Mouse (Mus musculus) Patski (cell line): ENCODE results near the gene Pkd2l1. TPM values are rescaled to one million over a fixed set of nuclear protein-coding genes. Genes with fewer than 3 reads are reported as not detected.

Experiments
- ATAC-seq: fragments of 100-300 bp; one replicate; pipeline ENCODE4 v1.8.0; 2021
- CTCF ChIA-PET: fragments of 350-600 bp; sonication (Branson Sonifier 250); formaldehyde crosslinking; loops from one replicate; lab custom pipeline; 2022; ENCODE audit warnings: inconsistent platforms; lab: Charles Lee
- POLR2A ChIA-PET: fragments of 350-600 bp; sonication (Branson Sonifier 250); formaldehyde crosslinking; loops from one replicate; lab custom pipeline; 2022; ENCODE audit warnings: antibody characterized with exemption, inconsistent platforms; lab: Charles Lee
- DNase-seq: peaks from one replicate; pipeline ENCODE4 v3.0.0-alpha.2; 2011; ENCODE audit warnings: low read depth, low spot score
- H3K27me3 ChIP-seq: fragments of 371-371 bp; one replicate; pipeline ENCODE4 v1.5.1; 2021
- CTCF ChIP-seq: fragments of 100-300 bp; IDR thresholded peaks from one replicate; pipeline ENCODE4 v1.5.1; 2021
- in situ Hi-C: fragments of 300-500 bp; cut with MboI; formaldehyde crosslinking; loops from 3 replicates; pipeline ENCODE4 v1.11.1; 2018; ENCODE audit warnings: low pct_unique_long_range_greater_than_20kb, mixed read lengths
- polyA plus RNA-seq: library from polyadenylated mRNA; unstranded; gene quantifications from one replicate; pipeline ENCODE4 v1.2.3, GENCODE M21; 2021

The Pkd2l1 gene
- polyA plus RNA-seq, 1 experiment from 2014 or later, result 0.03 TPM

DNA sequence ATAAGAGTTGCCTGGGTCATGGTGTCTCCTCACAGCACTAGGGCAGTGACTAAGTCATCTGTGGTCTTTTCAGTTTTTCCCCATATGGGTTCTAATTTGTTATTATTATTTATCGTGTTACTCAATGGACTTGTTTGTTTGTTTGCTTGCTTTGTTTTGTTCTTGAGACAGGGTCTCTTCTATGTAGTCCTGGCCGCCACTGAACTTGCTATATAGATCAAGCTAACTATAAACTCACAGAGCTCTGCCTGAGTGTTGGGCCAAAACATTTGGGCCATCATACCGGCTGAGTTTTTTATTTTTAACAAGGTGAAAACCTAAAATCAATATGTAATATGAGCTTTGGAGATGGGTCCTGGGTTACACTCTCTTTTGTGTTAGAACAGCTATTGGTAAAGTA, 32.9 kb downstream of the Pkd2l1 start:
- POLR2A ChIA-PET, result interaction anchor here (0.6 kb wide), 1 partner anchor 100 kb away, joined by 6 read pairs; no protein-coding TSS in a partner anchor

DNA sequence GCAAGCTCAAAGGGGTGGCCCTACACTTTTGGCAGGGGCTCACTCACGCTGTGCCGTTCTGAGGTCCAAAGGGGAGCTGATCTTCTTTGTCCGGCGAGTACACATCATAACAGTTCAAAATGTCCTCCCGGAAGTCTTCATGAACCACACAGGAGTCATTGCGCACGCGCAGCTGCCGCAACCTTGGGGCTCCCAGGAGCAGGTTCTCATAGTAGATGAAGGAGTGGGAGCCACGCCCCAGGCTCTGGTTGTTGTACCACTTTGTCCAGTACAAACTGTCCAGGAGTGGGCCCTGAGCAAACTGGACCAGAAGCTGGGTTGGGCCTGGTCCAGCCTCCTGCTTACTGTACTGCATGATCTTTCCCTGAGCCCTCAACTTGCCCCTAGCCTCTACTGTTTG, 35.2 kb downstream of the Pkd2l1 start:
- no peak for TF ChIP-seq CTCF
- POLR2A ChIA-PET, result no interaction called here
- no peak for ATAC-seq
- H3K27me3 ChIP-seq, result peaks cover 50% of the 10 kb centered on the region
- CTCF ChIA-PET, result no interaction called here
- in situ Hi-C loops, result no loop called here
- no peak for DNase-seq

More for the DNA sequence above, 32.9 kb downstream of the Pkd2l1 start:
- CTCF ChIA-PET, result no interaction called here
- ATAC-seq, result no peak
- TF ChIP-seq CTCF, result no peak
- DNase-seq, result no peak
- H3K27me3 ChIP-seq, result peaks cover 43% of the 10 kb centered on the region
- in situ Hi-C loops, result no loop called here

DNA sequence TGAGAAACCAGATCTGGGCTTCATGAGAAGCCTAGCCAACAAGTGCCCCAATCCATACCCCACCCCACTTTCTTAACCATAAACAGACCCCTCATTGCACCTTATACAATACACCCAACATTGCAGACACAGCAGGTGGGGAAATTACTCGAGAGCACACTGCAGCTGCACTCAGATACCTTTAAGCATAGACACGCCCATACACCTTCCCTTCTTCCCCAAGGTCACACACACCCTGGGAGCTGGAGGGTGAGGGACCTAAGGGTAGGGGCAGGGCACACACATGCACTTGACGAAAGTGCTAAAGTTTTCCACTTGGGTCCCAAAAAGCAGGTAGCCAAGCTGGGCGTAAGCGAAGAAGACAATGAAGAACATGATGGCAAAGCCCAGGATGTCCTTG, 38.5 kb downstream of the Pkd2l1 start:
- in situ Hi-C loops, result no loop called here
- peaks cover 63% of the 10 kb centered on the region for H3K27me3 ChIP-seq
- DNase-seq, result no peak
- POLR2A ChIA-PET, result interaction anchor here (0.5 kb wide), 1 partner anchor 268 kb away, joined by 4 read pairs; no protein-coding TSS in a partner anchor
- CTCF ChIA-PET, result no interaction called here
- TF ChIP-seq CTCF, result no peak
- ATAC-seq, result no peak

DNA sequence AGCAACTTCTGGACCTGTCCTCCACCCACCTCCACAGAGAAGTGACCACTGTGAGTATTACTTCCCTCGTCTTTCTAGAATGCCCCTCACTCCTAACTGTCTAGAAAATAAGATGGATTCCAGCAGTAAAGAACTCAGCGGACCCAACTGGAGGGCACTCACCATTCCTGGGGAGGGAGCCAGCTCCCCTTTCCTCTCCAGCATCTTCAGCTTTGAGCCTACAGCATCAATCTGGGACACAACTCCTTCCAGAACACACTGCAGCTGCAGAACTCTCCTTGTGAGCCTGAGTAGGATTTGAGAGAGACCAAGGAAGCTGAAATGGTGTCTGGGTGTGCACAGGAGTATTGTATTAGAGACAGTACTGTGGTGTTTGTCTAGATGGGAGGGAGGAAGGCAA, 43.3 kb downstream of the Pkd2l1 start:
- no peak for TF ChIP-seq CTCF
- ChIA-PET CTCF (interaction anchor here (1.3 to 1.4 kb wide), 2 partner anchors 13 to 29 kb away, joined by 3 read pairs; no protein-coding TSS in a partner anchor), POLR2A (no interaction called here)
- in situ Hi-C loops, result no loop called here
- peaks cover 34% of the 10 kb centered on the region for H3K27me3 ChIP-seq
- DNase-seq, result no peak
- ATAC-seq, result no peak

DNA sequence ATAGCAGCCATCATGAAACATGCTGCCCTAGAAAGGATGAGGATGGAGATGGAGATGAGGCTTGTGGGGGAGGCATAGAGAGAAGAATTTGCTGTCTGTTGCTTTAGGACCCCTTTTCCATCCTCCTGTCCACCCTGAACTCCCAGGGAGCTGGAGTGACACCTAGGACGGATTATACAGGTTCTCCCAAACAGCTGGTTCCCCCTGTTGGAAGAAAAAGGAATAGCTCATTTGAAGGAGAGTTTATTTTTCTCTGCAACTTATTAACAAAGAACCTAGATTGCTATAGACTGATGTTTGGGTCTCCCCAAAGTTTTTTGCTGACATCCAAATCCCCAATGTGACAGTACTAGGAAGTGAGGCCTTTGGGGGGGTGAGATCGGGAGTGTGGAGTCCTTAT, 43.9 kb downstream of the Pkd2l1 start:
- POLR2A ChIA-PET, result no interaction called here
- peaks cover 34% of the 10 kb centered on the region for H3K27me3 ChIP-seq
- DNase-seq (no peak), ATAC-seq (no peak)
- TF ChIP-seq CTCF, result no peak
- CTCF ChIA-PET, result interaction anchor here (1.3 to 1.4 kb wide), 2 partner anchors 14 to 30 kb away, joined by 3 read pairs; no protein-coding TSS in a partner anchor
- in situ Hi-C loops, result no loop called here

DNA sequence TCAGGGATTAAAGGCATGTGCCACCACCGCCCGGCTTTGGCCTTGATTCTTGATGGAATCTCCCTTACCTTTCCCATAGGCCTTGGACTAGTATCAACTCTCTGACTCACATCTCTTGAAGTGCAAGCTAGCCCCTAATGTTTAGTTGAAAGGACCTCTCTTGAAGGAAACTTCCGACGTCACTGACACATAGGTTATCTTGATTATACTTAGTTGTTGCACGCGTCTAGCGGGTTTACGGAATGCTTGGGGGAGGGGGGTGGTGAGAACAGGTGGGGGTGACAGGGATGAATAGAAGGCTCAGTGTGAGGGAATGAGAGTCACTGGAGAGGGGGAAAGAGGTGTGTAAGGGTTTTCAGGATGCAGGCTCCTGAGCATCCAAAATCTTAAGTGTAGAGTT, 45.3 kb downstream of the Pkd2l1 start:
- ATAC-seq, result no peak
- no peak for DNase-seq
- TF ChIP-seq CTCF, result no peak
- in situ Hi-C loops, result no loop called here
- POLR2A ChIA-PET, result no interaction called here
- peaks cover 27% of the 10 kb centered on the region for H3K27me3 ChIP-seq
- CTCF ChIA-PET, result no interaction called here

DNA sequence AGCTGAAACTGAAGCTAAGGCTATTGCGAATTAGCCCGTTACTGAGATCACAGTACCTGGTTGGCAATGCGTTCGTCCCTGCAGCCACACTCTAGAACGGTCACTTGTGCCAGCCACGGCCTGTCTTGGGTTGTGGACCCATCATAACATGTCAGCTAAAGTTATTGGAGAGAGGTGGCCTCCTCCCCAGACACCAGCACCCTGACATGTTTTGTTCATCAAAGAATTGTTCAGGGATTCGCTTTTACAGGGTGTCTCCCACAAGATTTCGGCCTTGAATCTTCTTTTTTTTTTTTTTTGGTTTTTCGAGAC, 45.7 kb downstream of the Pkd2l1 start:
- peaks cover 23% of the 10 kb centered on the region for H3K27me3 ChIP-seq
- in situ Hi-C loops, result no loop called here
- no peak for ATAC-seq
- DNase-seq, result no peak
- ChIA-PET POLR2A (interaction anchor here (0.7 kb wide), 1 partner anchor 426 kb away, joined by 3 read pairs; no protein-coding TSS in a partner anchor), CTCF (no interaction called here)
- TF ChIP-seq CTCF, result no peak

DNA sequence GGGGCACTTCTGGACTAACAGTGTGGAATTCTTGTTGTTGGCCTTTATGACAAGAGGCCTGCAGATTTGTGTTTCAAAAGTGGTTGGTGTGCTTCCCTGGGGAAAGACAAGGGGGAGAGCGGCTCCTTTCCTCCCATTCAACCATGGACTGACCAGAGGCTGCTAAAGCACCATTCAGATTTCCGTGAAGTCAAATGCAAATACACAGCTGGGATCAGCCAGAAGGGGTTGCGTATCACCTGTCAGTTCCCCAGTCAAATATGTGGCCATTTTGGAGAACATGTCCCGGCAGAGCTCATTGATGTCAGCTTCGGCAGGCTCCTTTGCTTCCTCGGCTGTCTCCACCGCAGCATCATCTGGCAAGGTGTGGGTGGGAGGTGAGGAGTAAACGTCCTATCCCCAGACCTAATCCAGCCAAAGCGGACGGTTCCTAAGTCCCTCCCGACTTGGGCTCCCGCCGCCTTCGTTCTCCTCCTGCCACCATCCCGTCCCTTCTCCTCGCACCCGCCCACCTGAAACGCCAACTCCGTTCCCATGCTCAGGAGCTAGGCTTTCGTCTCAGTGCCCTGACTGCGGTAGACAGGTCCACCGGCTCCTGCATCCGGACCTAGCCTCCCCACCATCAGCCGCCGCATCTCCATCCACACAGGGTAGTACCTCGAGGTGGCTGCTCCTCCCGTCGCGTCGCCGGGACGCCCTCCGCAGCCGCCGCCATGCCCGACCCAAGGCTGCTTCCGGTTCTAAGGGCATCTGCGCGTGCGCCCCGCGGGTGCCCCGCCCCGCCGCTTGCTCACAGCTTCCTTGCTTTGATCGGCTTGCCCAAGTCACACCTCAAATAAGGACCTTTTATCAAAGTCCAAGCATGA, 46.3 kb downstream of the Pkd2l1 start, which contains the start of gene Bloc1s2:
Gene Bloc1s2 (minus strand): TSS at position 745 of the 866 bp plus-strand sequence.
- peaks cover 19% of the 10 kb centered on the region for H3K27me3 ChIP-seq
- in situ Hi-C loops, result no loop called here
- POLR2A ChIA-PET, result interaction anchor here (0.7 kb wide), 1 partner anchor 427 kb away, joined by 3 read pairs; no protein-coding TSS in a partner anchor
- DNase-seq, result no peak
- peak; percentile 84 for ATAC-seq
- CTCF ChIA-PET, result no interaction called here
- no peak for TF ChIP-seq CTCF

DNA sequence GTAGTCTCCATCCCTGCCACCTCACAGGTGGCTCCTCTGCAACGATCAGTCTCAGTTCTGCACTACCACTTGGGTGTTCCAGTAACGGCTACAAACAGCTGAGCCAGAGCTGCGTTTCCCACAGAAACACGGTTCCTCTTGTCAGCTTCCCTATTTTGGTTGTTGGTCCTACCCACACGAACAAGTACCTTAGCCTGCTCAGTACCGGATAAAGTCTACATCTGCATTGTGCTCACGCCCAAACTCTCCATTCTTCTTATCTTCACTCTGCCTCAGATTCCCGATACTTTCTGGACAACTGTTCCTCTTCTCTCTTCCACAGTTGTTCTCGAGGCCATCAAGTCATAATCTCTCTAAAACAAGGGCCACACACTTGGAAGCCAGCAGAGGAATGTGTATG, 47.9 kb downstream of the Pkd2l1 start:
- in situ Hi-C loops, result no loop called here
- CTCF ChIA-PET, result no interaction called here
- POLR2A ChIA-PET, result no interaction called here
- TF ChIP-seq CTCF, result no peak
- H3K27me3 ChIP-seq, result peaks cover 5% of the 10 kb centered on the region
- DNase-seq (no peak), ATAC-seq (no peak)

DNA sequence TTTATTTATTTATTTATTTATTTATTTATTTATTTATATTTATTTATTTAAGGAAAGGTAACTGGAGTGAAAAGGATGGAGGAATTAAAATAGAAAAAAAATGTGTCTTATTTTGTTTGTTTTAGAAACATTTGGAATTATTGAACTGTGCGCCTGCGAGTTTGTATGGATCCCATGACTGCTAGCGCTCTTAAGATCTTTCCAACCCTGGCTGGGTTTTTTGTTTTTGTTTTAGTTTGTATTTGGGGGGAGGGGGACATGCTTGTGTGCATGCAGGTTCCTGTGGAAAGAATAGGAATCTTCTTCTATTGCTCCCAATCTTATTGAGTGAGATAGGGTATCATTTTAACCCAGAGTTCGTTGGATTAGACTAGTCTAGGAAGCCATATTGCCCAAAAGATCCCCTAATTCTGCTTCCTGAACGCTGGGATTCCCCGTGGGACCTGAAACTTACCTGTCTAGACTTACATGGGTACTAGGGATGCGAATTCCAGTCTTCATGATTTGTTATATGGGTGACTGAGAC, 56.2 kb downstream of the Pkd2l1 start:
- ATAC-seq (no peak), DNase-seq (no peak)
- POLR2A ChIA-PET, result no interaction called here
- in situ Hi-C loops, result no loop called here
- CTCF ChIA-PET, result no interaction called here
- no peaks in the 10 kb centered on the region for H3K27me3 ChIP-seq
- no peak for TF ChIP-seq CTCF
